Mouse (Mus musculus) forebrain, embryonic 12.5 days (tissue): Measurements from ENCODE around the gene Siva1. TPM values are rescaled to one million over a fixed set of nuclear protein-coding genes. Genes with fewer than 3 reads are reported as not detected.
A peak's percentile ranks its signal among the peaks of the same experiment; 100 is the strongest.

Source experiments
- ATAC-seq: fragments of 200-750 bp; cut with Nextera tagmentation; 2 replicates; pipeline ENCODE4 v1.8.0; 2017; ENCODE audit warnings: moderate TSS enrichment; ENCODE audit not compliant: low FRiP score
- H3K27ac ChIP-seq: fragments of 300-500 bp; sonication (generic); 2 replicates; pipeline ENCODE4 v1.5.1; 2016; ENCODE audit warnings: mild to moderate bottlenecking
- H3K27me3 ChIP-seq: fragments of 300-500 bp; sonication (generic); 2 replicates; pipeline ENCODE4 v1.6.1; 2016; ENCODE audit warnings: mild to moderate bottlenecking
- H3K36me3 ChIP-seq: fragments of 300-500 bp; sonication (generic); replicated peaks from 2 replicates; pipeline ENCODE4 v1.6.1; 2016; ENCODE audit warnings: mild to moderate bottlenecking
- H3K4me1 ChIP-seq: fragments of 300-500 bp; sonication (generic); 2 replicates; pipeline ENCODE4 v1.6.1; 2016
- H3K4me2 ChIP-seq: fragments of 300-500 bp; sonication (generic); 2 replicates; pipeline ENCODE4 v1.6.1; 2016; ENCODE audit warnings: mild to moderate bottlenecking, moderate library complexity
- H3K4me3 ChIP-seq: fragments of 300-500 bp; sonication (generic); replicated peaks from 2 replicates; pipeline ENCODE4 v1.5.1; 2016; ENCODE audit warnings: mild to moderate bottlenecking
- H3K9ac ChIP-seq: fragments of 300-500 bp; sonication (generic); 2 replicates; pipeline ENCODE4 v1.6.1; 2016; ENCODE audit warnings: mild to moderate bottlenecking
- H3K9me3 ChIP-seq: fragments of 300-500 bp; sonication (generic); 2 replicates; pipeline ENCODE4 v1.6.1; 2016
- WGBS: fragments of 180-500 bp; shearing (Covaris S2); methylation state at CpG from one replicate; pipeline ENCODE4 v1.1.7; 2016; 5-methylcytosine and 5-hydroxymethylcytosine counted together
- polyA plus RNA-seq: library from polyadenylated mRNA; unstranded; fragments of >200 nt; fragmentation: Nextera tagmentation; extraction: Ambion mirVana; gene quantifications from 2 replicates; pipeline ENCODE4 v1.2.1, GENCODE M21; 2016

Gene Siva1
- polyA plus RNA-seq, 1 experiment from 2014 or later = 173 TPM

- 16% methylated on average over 18 of the region's 18 CpGs for WGBS
- peak overlapping the region; percentile 85 for H3K4me2 ChIP-seq
- peak overlapping the region; percentile 100; the same call in 1 of the 2 replicates for H3K9ac ChIP-seq
- no peaks in the 10 kb centered on the region for H3K9me3 ChIP-seq
- peak overlapping the region; percentile 94 for H3K27ac ChIP-seq
- H3K4me1 ChIP-seq = peaks cover 67% of the 10 kb centered on the region
- H3K4me3 ChIP-seq = peak overlapping the region; percentile 97
- peaks cover 10% of the 10 kb centered on the region for H3K36me3 ChIP-seq
- ATAC-seq = peak; percentile 37
- H3K27me3 ChIP-seq = peaks cover 35% of the 10 kb centered on the region
Measured at GRCm38 (mm10) chr12:112675245-112676035, 31.0 kb downstream of the Siva1 start.

GRCm38 (mm10) chr12:112677076-112677475, 32.6 kb downstream of the Siva1 start:
- Histone ChIP-seq H3K4me1 (peaks cover 51% of the 10 kb centered on the region), H3K27me3 (peaks cover 51% of the 10 kb centered on the region), H3K9ac (no peak overlapping the region), H3K9me3 (no peaks in the 10 kb centered on the region), H3K36me3 (no peaks in the 10 kb centered on the region), H3K4me3 (no peak overlapping the region), H3K27ac (no peak overlapping the region), H3K4me2 (no peak overlapping the region)
- ATAC-seq = no peak
- 62% methylated on average over 5 of the region's 5 CpGs for WGBS

GRCm38 (mm10) chr12:112677943-112678554, 33.6 kb downstream of the Siva1 start:
- H3K27ac ChIP-seq = no peak overlapping the region
- ATAC-seq = no peak
- WGBS = 19% methylated on average over 19 of the region's 19 CpGs
- peaks cover 41% of the 10 kb centered on the region for H3K4me1 ChIP-seq
- H3K9me3 ChIP-seq = no peaks in the 10 kb centered on the region
- H3K36me3 ChIP-seq = no peaks in the 10 kb centered on the region
- H3K4me3 ChIP-seq = peak overlapping the region; percentile 68
- peak overlapping the region; percentile 94 for H3K4me2 ChIP-seq
- peak overlapping the region; percentile 71 for H3K9ac ChIP-seq
- H3K27me3 ChIP-seq = peaks cover 61% of the 10 kb centered on the region

- H3K36me3 ChIP-seq = no peaks in the 10 kb centered on the region
- H3K4me3 ChIP-seq = peak within 1 kb of the TSS; percentile 68
- H3K4me1 ChIP-seq = peaks cover 43% of the 10 kb centered on the region
- no peak within 1 kb of the TSS for H3K27ac ChIP-seq
- peak within 1 kb of the TSS; percentile 71 for H3K9ac ChIP-seq
- peak; percentile 42 for ATAC-seq
- H3K27me3 ChIP-seq = peaks cover 64% of the 10 kb centered on the region
- H3K9me3 ChIP-seq = no peaks in the 10 kb centered on the region
- peak within 1 kb of the TSS; percentile 94 for H3K4me2 ChIP-seq
- WGBS = under 1% methylated on average over 43 of the region's 60 CpGs
Measured at GRCm38 (mm10) chr12:112678555-112679026, 34.1 kb downstream of the Siva1 start, which contains the start of gene Zbtb42. Zbtb42 (plus strand) TSS chr12:112678828.

- Histone ChIP-seq H3K36me3 (no peaks in the 10 kb centered on the region), H3K27ac (no peak overlapping the region), H3K9me3 (no peaks in the 10 kb centered on the region), H3K4me2 (peak overlapping the region; percentile 94), H3K9ac (peak overlapping the region; percentile 71), H3K4me3 (peak overlapping the region; percentile 68), H3K27me3 (peaks cover 64% of the 10 kb centered on the region), H3K4me1 (peaks cover 44% of the 10 kb centered on the region)
- peak; percentile 18; the same call in 1 of the 2 replicates for ATAC-seq
- 4% methylated on average over 68 of the region's 87 CpGs for WGBS
Measured at GRCm38 (mm10) chr12:112679027-112679996, 34.8 kb downstream of the Siva1 start.

GRCm38 (mm10) chr12:112683351-112683750, 38.9 kb downstream of the Siva1 start:
- Histone ChIP-seq H3K27ac (no peak overlapping the region), H3K4me2 (no peak overlapping the region), H3K36me3 (no peaks in the 10 kb centered on the region), H3K9me3 (no peaks in the 10 kb centered on the region), H3K4me1 (peaks cover 19% of the 10 kb centered on the region), H3K27me3 (peaks cover 50% of the 10 kb centered on the region), H3K9ac (no peak overlapping the region), H3K4me3 (no peak overlapping the region)
- ATAC-seq = no peak
- WGBS = 54% methylated on average over 7 of the region's 7 CpGs

GRCm38 (mm10) chr12:112688458-112688857, 44.0 kb downstream of the Siva1 start:
- Histone ChIP-seq H3K9me3 (no peaks in the 10 kb centered on the region), H3K27me3 (0 out of 2 replicates have a peak, but pooled peaks cover under 1% of the 10 kb centered on the region), H3K27ac (no peak overlapping the region), H3K36me3 (no peaks in the 10 kb centered on the region), H3K9ac (no peak overlapping the region), H3K4me1 (peaks cover 14% of the 10 kb centered on the region), H3K4me3 (no peak overlapping the region), H3K4me2 (no peak overlapping the region)
- WGBS = 86% methylated on average over 15 of the region's 15 CpGs
- no peak for ATAC-seq

GRCm38 (mm10) chr12:112693185-112694126, 49.0 kb downstream of the Siva1 start:
- Histone ChIP-seq H3K4me3 (peak overlapping the region; percentile 73), H3K9me3 (no peaks in the 10 kb centered on the region), H3K9ac (peak overlapping the region; percentile 88), H3K27ac (peak overlapping the region; percentile 88), H3K4me2 (peak overlapping the region; percentile 79), H3K36me3 (no peaks in the 10 kb centered on the region), H3K27me3 (peaks cover 3% of the 10 kb centered on the region; the same call in 1 of the 2 replicates), H3K4me1 (peaks cover 21% of the 10 kb centered on the region)
- WGBS = 3% methylated on average over 50 of the region's 54 CpGs
- peak; percentile 94 for ATAC-seq

- Histone ChIP-seq H3K4me3 (peak overlapping the region; percentile 73), H3K27me3 (peaks cover 8% of the 10 kb centered on the region; the same call in 1 of the 2 replicates), H3K4me2 (peak overlapping the region; percentile 79), H3K27ac (peak overlapping the region; percentile 88), H3K36me3 (no peaks in the 10 kb centered on the region), H3K9ac (peak overlapping the region; percentile 88), H3K4me1 (peaks cover 21% of the 10 kb centered on the region), H3K9me3 (no peaks in the 10 kb centered on the region)
- ATAC-seq = peak; percentile 22
- 86% methylated on average over 10 of the region's 10 CpGs for WGBS
Measured at GRCm38 (mm10) chr12:112694127-112694475, 49.6 kb downstream of the Siva1 start.

GRCm38 (mm10) chr12:112696806-112697425, 52.4 kb downstream of the Siva1 start:
- no peak overlapping the region for H3K9ac ChIP-seq
- H3K36me3 ChIP-seq = no peaks in the 10 kb centered on the region
- H3K27ac ChIP-seq = no peak overlapping the region
- H3K9me3 ChIP-seq = no peaks in the 10 kb centered on the region
- WGBS = 89% methylated on average over 3 of the region's 3 CpGs
- ATAC-seq = no peak
- H3K4me2 ChIP-seq = no peak overlapping the region
- H3K4me3 ChIP-seq = no peak overlapping the region
- H3K27me3 ChIP-seq = peaks cover 31% of the 10 kb centered on the region
- peaks cover 30% of the 10 kb centered on the region for H3K4me1 ChIP-seq
